Mouse (Mus musculus): ENCODE results near the gene Cldn3.
A peak's percentile ranks its signal among the peaks of the same experiment; 100 is the strongest.

The Cldn3 gene

DNA sequence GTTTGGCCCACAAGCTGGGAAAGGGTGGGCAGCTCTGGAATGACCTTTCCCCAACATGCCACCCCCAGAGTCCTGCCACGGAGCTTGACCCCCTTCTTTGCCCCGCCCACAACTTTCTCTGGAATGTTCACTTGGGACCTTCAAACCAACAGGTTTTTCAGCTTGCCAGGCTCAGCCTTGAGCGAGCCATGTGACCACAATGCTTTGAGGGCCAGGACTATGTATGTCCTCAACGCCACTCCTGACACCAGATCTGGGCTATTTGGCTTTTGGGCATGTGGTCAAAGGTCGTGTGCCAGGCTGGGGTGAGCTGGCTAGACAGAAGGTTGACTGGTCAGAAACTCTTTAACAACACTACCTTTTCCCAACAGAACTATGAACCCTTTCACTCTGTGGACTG lies 16.1 kb downstream of the Cldn3 start:
- DNase-seq (ENCODE audit: low read depth, low spot score): no peak

DNA sequence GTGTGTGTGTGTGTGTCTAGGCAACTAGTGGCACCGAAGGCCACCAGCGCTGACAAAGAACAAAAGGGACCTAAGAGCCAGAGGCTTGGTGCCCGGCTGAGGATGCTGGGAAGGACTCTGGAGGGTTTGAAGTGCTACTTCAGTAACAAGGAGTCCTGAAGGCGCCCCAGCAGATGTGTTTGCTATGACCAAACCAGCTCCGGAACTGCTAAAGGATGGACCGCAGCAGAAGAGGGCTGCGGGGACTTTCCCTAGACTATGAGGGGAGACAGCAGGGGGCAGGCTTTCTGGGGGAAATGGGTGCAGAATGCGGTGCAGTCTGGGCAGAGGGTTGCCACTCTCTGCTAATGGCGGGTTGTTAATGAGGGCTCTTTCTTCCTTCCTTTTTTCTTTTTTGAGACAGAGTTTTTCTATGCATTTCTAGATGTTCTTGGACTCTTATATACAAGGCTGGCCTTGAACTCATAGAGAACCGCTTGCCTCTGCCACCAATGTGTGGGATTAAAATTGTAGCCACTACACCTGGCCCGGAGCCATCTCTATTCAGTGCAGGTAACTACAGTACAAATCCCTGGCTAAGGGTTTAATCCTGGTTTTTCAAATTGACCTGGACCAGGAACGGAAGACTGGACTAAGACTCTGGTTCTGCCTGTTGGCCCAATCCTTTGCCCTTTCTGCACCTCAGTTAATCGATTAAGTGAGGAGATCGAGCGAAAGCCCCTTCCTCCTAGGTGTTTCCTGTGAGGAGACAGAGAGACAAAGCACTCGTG lies 22.0 kb downstream of the Cldn3 start:
- no peak for DNase-seq (ENCODE audit: low read depth, low spot score)

DNA sequence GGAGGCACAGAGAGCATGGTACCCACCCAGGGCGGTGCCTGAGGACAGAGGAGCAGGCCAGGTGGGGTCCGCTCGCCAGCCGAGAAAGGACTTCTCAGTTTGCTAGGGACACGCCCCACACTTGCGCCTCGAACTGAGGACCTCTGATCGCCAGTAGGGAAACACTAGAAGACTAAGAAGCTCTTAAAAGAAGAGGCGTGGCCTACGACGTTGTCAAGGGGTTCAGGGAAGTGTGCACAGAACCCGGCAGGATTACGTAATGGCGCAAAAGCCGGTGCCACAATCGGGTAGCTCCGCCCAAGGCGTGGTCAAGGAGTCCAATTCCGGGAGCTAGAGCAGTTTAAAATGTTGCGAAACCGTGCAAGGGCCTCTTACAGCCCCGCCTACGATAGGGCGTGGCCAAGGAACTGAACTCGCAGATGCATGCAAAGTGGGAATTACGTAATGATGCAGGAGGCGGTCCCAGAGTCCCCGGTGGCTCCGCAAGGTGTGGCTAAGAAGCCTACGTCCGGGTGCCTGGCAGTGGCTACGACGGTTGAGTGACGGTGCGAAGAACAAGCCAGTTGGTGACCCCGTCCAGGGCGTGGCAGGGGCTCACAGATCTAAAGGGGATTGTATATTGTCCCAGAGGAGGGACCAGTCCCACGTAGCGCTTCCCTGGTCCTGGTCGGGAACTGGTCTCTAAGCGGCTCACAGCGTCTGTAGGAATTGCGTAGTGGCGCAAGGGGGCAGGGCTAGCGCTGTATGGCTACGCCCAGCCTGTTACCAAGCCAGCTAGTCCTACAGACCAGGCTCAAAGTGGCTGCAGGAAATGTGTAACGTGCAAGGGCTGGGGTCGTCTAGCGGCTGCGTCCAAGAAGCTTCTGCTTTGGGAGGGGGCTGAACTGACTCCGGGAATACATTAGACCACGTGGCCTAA lies 22.9 kb downstream of the Cldn3 start, which contains the start of gene Abhd11:
Gene Abhd11 (plus strand): TSS at position 482 of the 919 bp plus-strand sequence.
- DNase-seq (ENCODE audit: low read depth, low spot score): peak; percentile 100

DNA sequence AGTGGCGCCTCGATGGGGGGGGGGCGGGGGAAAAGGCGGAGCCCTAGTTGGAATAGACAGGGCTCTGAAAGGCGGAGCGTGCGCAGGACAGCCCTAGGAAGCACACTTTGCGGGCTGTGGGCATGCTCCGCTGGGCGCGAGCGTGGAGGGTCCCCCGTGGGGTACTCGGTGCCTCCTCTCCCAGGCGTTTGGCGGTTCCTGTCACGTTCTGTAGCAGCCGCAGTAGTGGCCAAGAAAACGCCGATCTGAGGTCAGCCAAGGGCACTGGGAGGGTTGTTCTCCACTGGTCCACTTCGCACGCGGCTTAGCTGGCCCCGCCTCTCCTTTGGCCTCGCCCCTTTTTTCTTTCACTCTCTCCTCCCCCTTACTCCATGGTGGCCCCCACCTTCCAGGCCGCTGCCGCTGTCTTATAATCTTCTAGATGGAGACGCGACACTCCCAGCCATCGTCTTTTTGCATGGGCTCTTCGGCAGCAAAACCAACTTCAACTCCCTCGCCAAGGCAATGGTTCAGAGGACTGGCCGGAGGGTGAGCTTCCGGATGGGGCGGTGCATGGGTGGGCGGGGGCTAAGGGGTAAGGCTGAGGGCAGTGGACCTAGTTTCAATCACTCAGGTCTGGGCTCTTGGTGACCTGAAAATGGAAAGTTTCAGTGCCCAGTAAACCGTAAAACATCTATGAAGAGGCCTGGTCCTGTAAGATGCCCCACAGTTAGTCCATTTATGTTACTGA lies 23.7 kb downstream of the Cldn3 start:
- peak; percentile 73 for DNase-seq (ENCODE audit: low read depth, low spot score)

DNA sequence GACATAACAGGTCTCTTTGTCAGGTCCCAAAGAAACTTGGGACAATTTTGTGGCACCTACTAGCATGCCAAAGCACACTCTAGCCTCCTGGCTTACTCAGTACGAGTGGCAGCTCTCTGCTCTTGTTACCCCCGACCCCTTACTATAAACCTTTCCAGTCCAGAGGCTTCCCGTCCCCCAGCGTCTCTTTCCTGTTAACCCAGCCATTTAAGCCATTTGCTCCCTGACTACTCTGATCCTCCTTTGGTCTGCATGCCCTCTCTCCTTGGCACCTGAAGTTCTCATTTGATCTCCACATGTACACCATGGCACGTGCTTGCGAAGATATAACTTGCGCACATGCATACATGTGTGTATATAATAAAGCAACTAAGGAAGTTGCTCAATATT lies 24.3 kb downstream of the Cldn3 start:
- DNase-seq (ENCODE audit: low read depth, low spot score): no peak

DNA sequence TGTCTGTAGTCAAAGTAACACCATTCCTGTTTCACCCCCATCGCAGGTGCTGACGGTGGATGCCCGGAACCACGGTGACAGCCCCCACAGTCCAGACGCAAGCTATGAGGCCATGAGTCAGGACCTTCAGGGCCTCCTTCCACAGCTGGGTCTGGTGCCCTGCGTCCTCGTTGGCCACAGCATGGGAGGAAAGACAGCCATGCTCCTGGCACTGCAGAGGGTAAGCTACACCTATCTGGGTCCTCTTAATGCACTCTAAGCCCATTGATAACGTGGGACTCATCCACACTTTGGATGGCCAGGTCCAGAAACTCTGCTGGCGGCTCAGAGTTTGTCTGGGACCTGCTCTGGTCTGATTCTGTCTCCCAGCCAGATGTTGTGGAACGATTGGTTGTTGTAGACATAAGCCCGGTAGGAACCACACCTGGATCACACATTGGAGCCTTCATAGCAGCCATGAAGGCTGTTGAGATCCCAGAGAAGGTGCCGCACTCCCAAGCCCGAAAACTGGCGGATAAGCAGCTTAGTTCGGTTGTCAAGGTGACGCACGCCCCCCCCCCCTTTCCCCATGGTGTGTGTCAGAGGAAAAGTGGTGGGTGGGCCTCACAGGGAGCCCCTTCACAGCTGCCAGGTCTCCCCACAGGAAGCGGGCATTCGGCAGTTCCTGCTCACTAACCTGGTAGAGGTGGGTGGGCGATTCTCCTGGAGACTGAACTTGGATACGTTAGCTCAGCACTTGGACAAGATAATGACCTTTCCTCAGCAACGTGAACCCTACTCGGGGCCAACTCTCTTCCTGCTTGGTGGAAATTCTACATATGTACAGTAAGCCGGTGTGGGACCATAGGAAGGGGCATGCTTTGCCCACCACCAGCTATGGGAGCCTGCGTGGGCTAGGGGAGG lies 25.1 kb downstream of the Cldn3 start:
- no peak for DNase-seq (ENCODE audit: low read depth, low spot score)

DNA sequence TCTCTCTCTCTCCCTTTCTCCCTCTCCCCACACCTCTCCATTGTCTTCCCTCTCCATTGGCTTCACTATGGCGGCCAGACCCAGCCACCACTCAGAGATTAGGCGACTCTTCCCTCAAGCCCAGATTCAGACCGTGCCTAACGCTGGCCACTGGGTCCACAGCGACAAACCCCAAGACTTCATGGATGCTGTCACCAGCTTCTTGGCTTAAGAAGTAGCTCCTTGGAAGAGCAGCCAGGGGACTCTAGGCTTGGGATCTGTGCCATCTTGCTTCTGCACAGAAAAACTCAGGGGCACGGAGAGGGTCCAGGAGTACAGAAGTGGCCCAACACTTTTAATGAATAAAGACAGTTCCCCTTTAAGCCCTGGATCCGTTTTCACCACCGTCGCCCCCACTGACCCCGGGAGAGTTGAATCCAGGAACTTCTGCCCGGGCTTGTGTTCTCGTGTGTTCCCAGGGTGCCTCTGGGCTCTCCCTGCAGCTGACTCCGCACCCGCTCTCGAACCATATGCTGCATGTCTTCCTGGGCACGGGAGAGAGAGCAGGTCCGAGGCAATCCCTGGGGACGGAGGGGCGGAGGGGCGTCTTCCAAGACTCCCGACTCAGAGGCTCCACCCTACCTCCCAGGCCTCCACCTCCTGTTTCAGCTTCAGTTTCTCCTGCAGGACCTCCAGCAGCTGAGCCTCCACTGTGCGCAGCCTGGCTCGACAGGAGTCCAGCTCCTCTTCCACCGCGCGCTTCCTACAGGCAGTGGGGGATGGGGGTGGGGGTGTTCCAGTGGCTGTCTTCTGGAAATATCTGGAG lies 26.0 kb downstream of the Cldn3 start:
- no peak for DNase-seq (ENCODE audit: low read depth, low spot score)

DNA sequence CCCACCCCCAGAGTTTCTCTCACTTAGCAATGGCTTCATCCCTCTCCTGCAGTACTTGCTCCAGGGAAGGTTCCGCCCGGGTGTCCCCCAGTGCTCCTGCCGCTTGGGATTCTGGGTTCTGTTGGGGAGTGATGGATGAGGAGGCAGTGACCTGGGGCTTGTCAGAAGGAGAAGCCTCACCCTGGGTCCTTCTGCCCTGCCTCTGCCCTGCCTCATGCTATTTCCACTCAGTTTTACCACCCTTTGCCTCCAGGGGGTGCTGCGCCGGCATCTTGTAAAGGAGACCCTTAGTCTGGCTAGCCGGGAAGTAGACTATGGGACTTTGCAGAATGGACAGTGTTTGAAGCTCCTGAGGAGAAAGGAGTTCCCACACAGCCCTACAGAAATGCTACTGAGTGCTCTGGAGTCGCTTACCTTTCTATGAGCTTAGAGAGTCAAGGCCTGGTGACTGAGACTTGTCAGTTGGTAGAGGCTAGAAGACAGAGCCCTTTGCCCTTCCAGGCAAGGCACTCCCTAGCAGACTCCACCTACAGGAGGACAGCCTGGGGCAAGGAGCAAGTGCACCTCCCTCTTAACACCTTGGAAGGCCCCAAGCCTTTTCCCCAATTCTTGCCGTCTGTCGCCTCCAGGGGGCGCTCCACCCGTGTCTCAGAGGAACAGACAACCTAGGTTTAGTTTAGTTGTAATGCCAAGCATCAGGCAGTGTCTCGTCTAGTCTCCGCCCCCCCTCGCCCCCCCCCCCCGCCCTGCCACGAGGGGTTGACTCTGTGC lies 26.8 kb downstream of the Cldn3 start:
- DNase-seq (ENCODE audit: low read depth, low spot score): peak; percentile 56

DNA sequence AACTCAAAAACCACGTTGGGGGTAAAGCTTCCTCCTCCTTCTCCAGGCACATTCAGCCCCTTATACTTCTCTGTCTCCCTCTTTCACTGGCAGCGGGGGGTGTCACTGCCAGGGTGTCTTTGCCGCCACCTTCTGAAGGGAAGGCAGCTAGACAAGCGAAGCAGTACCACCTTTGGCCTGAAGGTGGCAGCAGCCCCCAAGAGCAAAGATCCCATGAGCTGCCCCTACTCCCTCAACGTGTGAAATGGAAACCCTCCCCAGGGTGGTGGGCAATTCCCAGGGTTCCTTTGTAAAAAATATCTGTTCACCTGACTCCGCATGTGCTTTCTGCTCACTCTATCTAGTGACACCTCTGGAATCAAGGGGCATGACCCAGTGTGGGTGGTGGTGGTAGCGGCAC lies 29.5 kb downstream of the Cldn3 start:
- peak; percentile 66 for DNase-seq (ENCODE audit: low read depth, low spot score)

DNA sequence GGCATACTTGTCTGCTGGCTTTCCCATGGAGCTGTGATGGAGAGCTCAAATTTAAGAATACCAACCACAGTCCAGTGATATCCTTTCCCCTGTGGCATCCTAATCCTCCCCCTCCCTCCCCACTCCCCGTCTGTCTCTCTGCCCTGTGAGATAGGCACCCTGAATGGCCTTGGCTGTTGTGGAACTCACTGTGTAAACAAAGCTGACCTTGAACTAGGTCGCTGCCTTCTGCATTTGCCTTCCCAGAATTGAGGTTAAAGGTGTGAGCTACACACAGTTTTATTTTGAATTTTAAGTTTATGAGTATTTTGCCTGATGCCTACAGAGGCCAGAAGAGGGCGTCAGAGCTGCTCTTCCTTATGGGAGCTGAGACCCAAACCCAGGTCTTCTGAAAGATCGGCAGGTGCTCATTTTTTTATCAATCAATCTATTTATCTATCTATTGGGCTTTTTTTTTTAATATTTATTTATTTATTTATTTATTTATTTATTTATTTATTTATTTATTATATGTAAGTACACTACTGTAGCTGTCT lies 30.3 kb downstream of the Cldn3 start:
- no peak for DNase-seq (ENCODE audit: low read depth, low spot score)

DNA sequence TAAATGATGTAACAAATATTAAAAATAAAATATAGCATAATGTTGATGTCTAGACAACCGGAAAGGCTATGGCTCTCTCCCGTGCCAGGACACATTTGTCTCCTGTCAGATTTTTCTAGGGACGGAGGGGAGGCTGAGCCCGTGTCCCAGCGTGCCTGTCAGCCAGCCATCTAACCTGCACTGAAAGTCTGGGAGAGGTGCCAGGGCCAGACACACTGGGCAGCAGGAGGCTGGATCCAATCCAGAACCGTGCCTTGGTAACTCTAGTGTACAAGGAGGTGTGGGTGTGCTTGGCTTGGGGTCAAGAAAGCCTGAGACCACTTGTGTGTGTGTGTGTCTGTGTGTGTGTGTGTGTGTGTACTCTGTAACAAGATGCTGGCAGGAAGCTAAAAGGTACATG lies 35.8 kb downstream of the Cldn3 start:
- no peak for DNase-seq (ENCODE audit: low read depth, low spot score)

DNA sequence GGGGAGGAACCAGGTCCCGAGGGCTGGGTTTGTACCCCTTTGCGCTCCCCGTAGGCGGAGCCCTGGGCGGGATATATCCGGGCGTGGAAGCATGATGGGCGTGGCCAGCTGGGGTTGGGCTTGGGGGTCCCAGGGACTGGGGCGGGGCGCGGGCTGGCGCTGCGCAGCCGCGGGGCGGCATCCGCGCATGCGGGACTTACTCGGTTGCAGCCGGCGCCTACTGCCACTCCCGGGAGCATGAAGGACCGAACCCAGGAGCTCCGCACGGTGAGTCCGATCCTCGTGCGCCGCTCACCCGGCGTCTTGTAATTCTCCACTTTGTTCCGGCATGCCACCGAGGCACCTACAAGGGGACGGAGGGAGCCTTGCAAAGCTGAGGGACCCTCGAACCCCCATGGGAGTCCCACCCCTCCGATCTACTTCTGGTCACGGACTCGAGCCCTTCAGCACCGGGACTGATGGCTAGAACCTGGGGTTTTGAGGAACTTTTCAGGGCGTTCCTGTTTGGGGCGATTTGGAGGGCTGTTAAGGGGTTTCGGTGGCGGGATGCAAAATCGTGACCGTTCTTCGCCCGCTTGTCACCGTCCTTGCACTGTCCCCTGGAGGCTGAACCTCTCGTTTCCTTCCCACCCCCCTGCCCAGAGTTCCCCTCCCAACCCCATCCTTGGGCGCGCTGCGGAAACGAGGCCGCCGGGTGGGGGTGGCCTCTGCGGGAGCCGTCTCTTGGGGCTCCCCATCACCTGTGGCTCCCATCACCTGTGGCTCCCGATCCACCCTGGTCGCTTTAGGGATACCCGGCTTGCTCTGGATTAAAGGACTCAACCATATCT lies 37.5 kb downstream of the Cldn3 start, which contains the start of gene Stx1a:
Gene Stx1a (plus strand): TSS at position 139 of the 830 bp plus-strand sequence.
- DNase-seq (ENCODE audit: low read depth, low spot score): peak; percentile 89

DNA sequence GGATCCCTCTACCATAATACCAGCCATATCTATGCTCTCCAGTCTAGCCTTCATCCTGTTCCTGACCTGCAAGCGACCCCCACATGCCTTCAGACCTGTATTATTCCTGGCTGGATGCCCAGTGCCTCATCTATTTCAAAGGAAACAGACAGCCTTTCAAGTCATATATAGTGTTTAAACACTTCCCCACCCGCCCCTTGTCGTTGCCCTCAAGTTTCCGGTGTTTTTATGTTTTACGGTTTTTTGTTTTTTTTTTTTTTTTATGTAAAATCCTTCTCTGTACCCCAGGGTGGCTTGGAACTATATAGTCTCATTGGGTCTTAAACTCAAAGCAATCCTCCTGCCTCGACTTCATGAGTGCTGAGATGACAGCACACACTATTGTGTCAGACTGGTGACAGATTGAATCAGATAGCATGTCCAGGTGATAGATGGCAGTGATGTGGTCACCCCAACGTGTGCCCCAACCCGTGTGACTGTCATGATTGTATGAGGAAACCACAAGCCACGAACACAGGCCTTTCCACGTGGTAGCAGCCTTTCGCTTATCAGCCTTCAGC lies 38.7 kb downstream of the Cldn3 start:
- DNase-seq (ENCODE audit: low read depth, low spot score): no peak

DNA sequence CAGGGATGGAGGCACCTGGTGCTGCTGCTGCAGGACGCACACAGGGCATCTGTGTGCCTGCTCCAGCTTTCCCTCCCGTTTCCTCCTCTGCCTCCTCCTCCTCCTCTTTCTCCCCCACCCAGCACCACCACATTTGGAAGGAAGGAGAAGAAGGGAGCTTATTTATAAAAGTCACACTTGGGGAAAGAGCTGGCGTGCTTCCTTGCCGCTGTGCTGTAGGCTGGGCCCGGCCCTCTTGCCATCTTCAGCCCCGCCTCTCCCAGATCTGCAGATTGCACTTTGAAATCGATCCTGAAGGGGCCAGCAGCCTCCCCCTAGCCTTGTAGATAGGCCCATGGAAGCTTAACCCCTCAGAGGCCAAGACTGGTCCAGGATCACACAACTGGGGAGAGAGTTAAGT lies 39.9 kb downstream of the Cldn3 start:
- no peak for DNase-seq (ENCODE audit: low read depth, low spot score)

DNA sequence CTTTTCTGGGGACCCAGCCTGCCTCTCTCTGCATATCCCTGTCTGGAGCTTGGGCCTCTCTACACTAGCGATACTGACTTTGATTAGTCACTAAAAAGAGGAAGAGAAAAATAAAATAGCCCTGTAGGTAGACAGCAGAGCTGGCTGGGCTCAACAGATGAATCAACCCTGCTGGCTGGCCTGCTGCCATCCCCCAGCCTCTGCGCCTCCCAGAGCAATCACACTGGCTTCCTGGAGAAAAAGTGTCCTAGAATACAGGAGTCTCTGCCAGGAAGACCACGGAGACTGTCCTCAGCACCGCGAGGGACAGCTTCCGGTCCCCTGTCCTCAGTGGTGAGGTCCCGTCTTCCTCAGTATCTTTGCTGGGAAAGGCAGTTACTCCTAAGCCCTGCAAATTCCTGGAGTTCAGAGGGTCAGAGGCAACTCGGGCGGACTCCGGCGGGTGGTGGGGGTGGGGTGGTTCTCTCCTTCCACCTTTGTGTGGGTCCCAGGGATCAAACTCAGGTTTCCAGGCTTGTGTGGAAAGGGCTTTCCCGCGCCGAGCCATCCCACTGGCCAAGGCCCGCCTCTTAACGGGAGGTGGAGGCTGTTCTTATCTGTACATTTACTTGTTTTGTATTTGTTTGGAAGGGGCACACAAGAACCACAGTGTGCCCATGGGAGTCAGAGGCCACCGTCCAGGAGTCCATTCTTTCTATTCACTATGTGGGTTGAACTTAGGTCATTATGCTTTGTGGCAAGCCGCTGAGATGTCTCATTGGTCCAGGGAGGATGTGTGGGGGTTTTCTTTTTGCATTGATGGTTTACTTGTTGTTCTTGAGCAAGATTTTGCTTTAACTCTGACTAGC lies 43.2 kb downstream of the Cldn3 start:
- no peak for DNase-seq (ENCODE audit: low read depth, low spot score)

DNA sequence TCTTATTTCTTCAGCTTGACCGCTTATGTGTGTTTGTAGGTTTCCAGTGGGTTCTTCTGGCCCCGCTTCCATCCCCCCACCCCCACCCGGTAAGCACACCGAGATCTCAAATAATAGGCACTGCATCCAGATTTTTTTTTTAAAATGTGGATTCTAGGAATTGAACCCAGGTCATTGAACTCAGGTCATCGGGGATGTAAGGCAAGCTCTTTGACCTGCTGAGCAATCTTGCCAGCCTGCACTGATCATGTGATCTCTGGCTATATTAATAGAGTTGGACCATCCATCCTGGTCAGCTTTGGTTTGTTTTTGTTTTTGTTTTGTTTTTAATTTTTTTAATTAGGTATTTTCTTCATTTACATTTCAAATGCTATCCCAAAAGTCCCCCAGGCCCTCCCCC lies 46.6 kb downstream of the Cldn3 start:
- DNase-seq (ENCODE audit: low read depth, low spot score): no peak

DNA sequence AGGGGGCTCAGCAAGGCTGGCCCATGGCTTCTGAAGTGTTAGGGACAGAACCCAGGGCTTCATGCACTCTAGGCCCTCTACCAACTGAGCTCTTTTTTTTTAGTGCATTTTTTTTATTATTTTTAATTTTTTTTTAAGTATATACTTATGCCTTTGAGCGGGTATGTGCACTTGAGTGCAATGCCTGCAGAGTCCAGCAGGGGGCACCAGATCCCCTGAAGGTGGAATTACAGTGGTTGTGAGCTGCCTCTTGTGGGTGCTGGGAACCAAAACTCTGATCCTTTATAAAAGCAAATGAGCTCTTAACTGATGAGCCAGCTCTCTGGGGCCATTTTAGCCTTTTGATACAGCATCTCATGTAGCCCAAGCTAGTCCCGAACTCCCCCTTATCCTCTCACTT lies 48.6 kb downstream of the Cldn3 start:
- no peak for DNase-seq (ENCODE audit: low read depth, low spot score)
